Mouse (Mus musculus): ENCODE data around the gene Dmrt3. TPM values are rescaled to one million over a fixed set of nuclear protein-coding genes. Genes with fewer than 3 reads are reported as not detected.

The Dmrt3 gene
- polyA plus RNA-seq, 1 experiment from 2014 or later: 0.19 TPM

- Histone ChIP-seq H3K27ac (ENCODE audit: low read length) (no peak overlapping the region), H3K4me2 (ENCODE audit: low read depth, low read length) (no peak overlapping the region), H3K36me3 (ENCODE audit: control insufficient read depth, insufficient read depth, low read length) (no peaks in the 10 kb centered on the region), H3K4me1 (ENCODE audit: control insufficient read depth, insufficient read depth, low read length) (peaks cover 8% of the 10 kb centered on the region; the same call in 1 of the 2 replicates), H3K9ac (ENCODE audit: low read length) (no peak overlapping the region), H3K4me3 (replicated peaks; ENCODE audit: low read length) (no peak overlapping the region), H3K27me3 (ENCODE audit: control insufficient read depth, insufficient read depth, low read length) (peaks cover 87% of the 10 kb centered on the region), H3K9me3 (replicated peaks; ENCODE audit: control insufficient read depth, low read length) (0 out of 2 replicates have a peak, but pooled peaks cover 3% of the 10 kb centered on the region)
- WGBS: 10% methylated on average over 8 of the region's 8 CpGs
- no peak for ATAC-seq (ENCODE audit: insufficient read depth, low FRiP score)
Measured at GRCm38 (mm10) chr19:25601966-25602365, 8.1 kb upstream of the Dmrt3 start.

- H3K9ac ChIP-seq (ENCODE audit: low read length): no peak overlapping the region
- 1% methylated on average over 21 of the region's 21 CpGs for WGBS
- peaks cover 23% of the 10 kb centered on the region for H3K4me1 ChIP-seq (ENCODE audit: control insufficient read depth, insufficient read depth, low read length)
- H3K27ac ChIP-seq (ENCODE audit: low read length): no peak overlapping the region
- H3K4me3 ChIP-seq (replicated peaks; ENCODE audit: low read length): no peak overlapping the region
- H3K9me3 ChIP-seq (replicated peaks; ENCODE audit: control insufficient read depth, low read length): no peaks in the 10 kb centered on the region
- peaks cover 85% of the 10 kb centered on the region for H3K27me3 ChIP-seq (ENCODE audit: control insufficient read depth, insufficient read depth, low read length)
- no peak for ATAC-seq (ENCODE audit: insufficient read depth, low FRiP score)
- no peaks in the 10 kb centered on the region for H3K36me3 ChIP-seq (ENCODE audit: control insufficient read depth, insufficient read depth, low read length)
- H3K4me2 ChIP-seq (ENCODE audit: low read depth, low read length): no peak overlapping the region
Measured at GRCm38 (mm10) chr19:25607461-25608205, 2.5 kb upstream of the Dmrt3 start.

- Histone ChIP-seq H3K4me1 (ENCODE audit: control insufficient read depth, insufficient read depth, low read length) (peaks cover 23% of the 10 kb centered on the region), H3K9ac (ENCODE audit: low read length) (no peak overlapping the region), H3K4me3 (replicated peaks; ENCODE audit: low read length) (no peak overlapping the region), H3K4me2 (ENCODE audit: low read depth, low read length) (no peak overlapping the region), H3K9me3 (replicated peaks; ENCODE audit: control insufficient read depth, low read length) (no peaks in the 10 kb centered on the region), H3K27me3 (ENCODE audit: control insufficient read depth, insufficient read depth, low read length) (peaks cover 85% of the 10 kb centered on the region), H3K36me3 (ENCODE audit: control insufficient read depth, insufficient read depth, low read length) (no peaks in the 10 kb centered on the region), H3K27ac (ENCODE audit: low read length) (no peak overlapping the region)
- 4% methylated on average over 7 of the region's 7 CpGs for WGBS
- ATAC-seq (ENCODE audit: insufficient read depth, low FRiP score): no peak
Measured at GRCm38 (mm10) chr19:25608206-25608580, 1.9 kb upstream of the Dmrt3 start.

- H3K27ac ChIP-seq (ENCODE audit: low read length): no peak overlapping the region
- no peak overlapping the region for H3K9ac ChIP-seq (ENCODE audit: low read length)
- no peak for ATAC-seq (ENCODE audit: insufficient read depth, low FRiP score)
- H3K4me1 ChIP-seq (ENCODE audit: control insufficient read depth, insufficient read depth, low read length): peaks cover 23% of the 10 kb centered on the region
- peaks cover 87% of the 10 kb centered on the region for H3K27me3 ChIP-seq (ENCODE audit: control insufficient read depth, insufficient read depth, low read length)
- H3K4me2 ChIP-seq (ENCODE audit: low read depth, low read length): no peak overlapping the region
- H3K36me3 ChIP-seq (ENCODE audit: control insufficient read depth, insufficient read depth, low read length): no peaks in the 10 kb centered on the region
- H3K9me3 ChIP-seq (replicated peaks; ENCODE audit: control insufficient read depth, low read length): no peaks in the 10 kb centered on the region
- H3K4me3 ChIP-seq (replicated peaks; ENCODE audit: low read length): no peak overlapping the region; the same call in 1 of the 2 replicates
- WGBS: 2% methylated on average over 33 of the region's 33 CpGs
Measured at GRCm38 (mm10) chr19:25608961-25609850, 895 bp upstream of the Dmrt3 start.

- no peak overlapping the region for H3K27ac ChIP-seq (ENCODE audit: low read length)
- H3K4me3 ChIP-seq (replicated peaks; ENCODE audit: low read length): peak overlapping the region; percentile 40
- WGBS: under 1% methylated on average over 66 of the region's 71 CpGs
- H3K4me2 ChIP-seq (ENCODE audit: low read depth, low read length): peak overlapping the region; percentile 63
- no peaks in the 10 kb centered on the region for H3K36me3 ChIP-seq (ENCODE audit: control insufficient read depth, insufficient read depth, low read length)
- H3K9me3 ChIP-seq (replicated peaks; ENCODE audit: control insufficient read depth, low read length): no peaks in the 10 kb centered on the region
- peak overlapping the region; percentile 38; the same call in 1 of the 2 replicates for H3K9ac ChIP-seq (ENCODE audit: low read length)
- H3K27me3 ChIP-seq (ENCODE audit: control insufficient read depth, insufficient read depth, low read length): peaks cover 88% of the 10 kb centered on the region
- H3K4me1 ChIP-seq (ENCODE audit: control insufficient read depth, insufficient read depth, low read length): peaks cover 23% of the 10 kb centered on the region
- 0 out of 2 replicates have a peak, but pooled peaks have one; percentile 38 for ATAC-seq (ENCODE audit: insufficient read depth, low FRiP score)
Measured at GRCm38 (mm10) chr19:25610411-25611111, 460 bp downstream of the Dmrt3 start.

GRCm38 (mm10) chr19:25611116-25611515 is 1.0 kb downstream of the Dmrt3 start:
- peak overlapping the region; percentile 40 for H3K4me3 ChIP-seq (replicated peaks; ENCODE audit: low read length)
- H3K27me3 ChIP-seq (ENCODE audit: control insufficient read depth, insufficient read depth, low read length): peaks cover 86% of the 10 kb centered on the region

GRCm38 (mm10) chr19:25611876-25612805 is 2.0 kb downstream of the Dmrt3 start:
- Histone ChIP-seq H3K4me3 (replicated peaks; ENCODE audit: low read length) (no peak overlapping the region), H3K4me2 (ENCODE audit: low read depth, low read length) (no peak overlapping the region), H3K9ac (ENCODE audit: low read length) (no peak overlapping the region), H3K4me1 (ENCODE audit: control insufficient read depth, insufficient read depth, low read length) (peaks cover 15% of the 10 kb centered on the region), H3K27ac (ENCODE audit: low read length) (no peak overlapping the region), H3K9me3 (replicated peaks; ENCODE audit: control insufficient read depth, low read length) (no peaks in the 10 kb centered on the region), H3K27me3 (ENCODE audit: control insufficient read depth, insufficient read depth, low read length) (peaks cover 86% of the 10 kb centered on the region), H3K36me3 (ENCODE audit: control insufficient read depth, insufficient read depth, low read length) (no peaks in the 10 kb centered on the region)
- 22% methylated on average over 16 of the region's 16 CpGs for WGBS
- no peak for ATAC-seq (ENCODE audit: insufficient read depth, low FRiP score)

More at GRCm38 (mm10) chr19:25611116-25611515, 1.0 kb downstream of the Dmrt3 start:
- no peaks in the 10 kb centered on the region for H3K9me3 ChIP-seq (replicated peaks; ENCODE audit: control insufficient read depth, low read length)
- peaks cover 18% of the 10 kb centered on the region for H3K4me1 ChIP-seq (ENCODE audit: control insufficient read depth, insufficient read depth, low read length)
- peak overlapping the region; percentile 63 for H3K4me2 ChIP-seq (ENCODE audit: low read depth, low read length)
- H3K9ac ChIP-seq (ENCODE audit: low read length): peak overlapping the region; percentile 38; the same call in 1 of the 2 replicates
- H3K27ac ChIP-seq (ENCODE audit: low read length): no peak overlapping the region
- ATAC-seq (ENCODE audit: insufficient read depth, low FRiP score): no peak
- WGBS: 1% methylated on average over 42 of the region's 42 CpGs
- H3K36me3 ChIP-seq (ENCODE audit: control insufficient read depth, insufficient read depth, low read length): no peaks in the 10 kb centered on the region

GRCm38 (mm10) chr19:25612806-25613295 is 2.8 kb downstream of the Dmrt3 start:
- H3K27ac ChIP-seq (ENCODE audit: low read length): no peak overlapping the region
- no peak overlapping the region for H3K4me3 ChIP-seq (replicated peaks; ENCODE audit: low read length)
- 15% methylated on average over 6 of the region's 6 CpGs for WGBS
- peaks cover 15% of the 10 kb centered on the region for H3K4me1 ChIP-seq (ENCODE audit: control insufficient read depth, insufficient read depth, low read length)
- H3K27me3 ChIP-seq (ENCODE audit: control insufficient read depth, insufficient read depth, low read length): peaks cover 86% of the 10 kb centered on the region
- no peak for ATAC-seq (ENCODE audit: insufficient read depth, low FRiP score)
- no peak overlapping the region for H3K9ac ChIP-seq (ENCODE audit: low read length)
- H3K9me3 ChIP-seq (replicated peaks; ENCODE audit: control insufficient read depth, low read length): no peaks in the 10 kb centered on the region
- H3K36me3 ChIP-seq (ENCODE audit: control insufficient read depth, insufficient read depth, low read length): no peaks in the 10 kb centered on the region
- no peak overlapping the region for H3K4me2 ChIP-seq (ENCODE audit: low read depth, low read length)

Data from stomach, embryonic 16.5 days (tissue).